Mouse (Mus musculus): ENCODE results near the gene Rnf144b.

GRCm38 (mm10) chr13:47266411-47266810 is 144.0 kb downstream of the Rnf144b start:
- TF ChIP-seq POLR2A (IDR thresholded peaks at IDR 0.05; ENCODE audit: extremely low read depth, insufficient read depth, low read length) (no peak), CTCF (IDR thresholded peaks at IDR 0.05; ENCODE audit: extremely low read depth, insufficient read depth, low read length) (no peak)
